Mouse (Mus musculus) midbrain, embryonic 16.5 days (tissue): Measurements from ENCODE around the gene Ttc30b. TPM values are rescaled to one million over a fixed set of nuclear protein-coding genes. Genes with fewer than 3 reads are reported as not detected.
"Not testable (repeated sequence)": the region's sequence is repeated elsewhere in the genome, so short reads cannot be mapped to it uniquely, and the experiment has no call there.

Source experiments
- ATAC-seq: fragments of 200-750 bp; cut with Nextera tagmentation; 2 replicates; pipeline ENCODE4 v1.8.0; 2017; ENCODE audit warnings: moderate TSS enrichment
- H3K27ac ChIP-seq: fragments of 300-500 bp; sonication (generic); 2 replicates; pipeline ENCODE4 v1.5.1; 2014; ENCODE audit warnings: mild to moderate bottlenecking, low read length, mixed read lengths
- H3K27me3 ChIP-seq: fragments of 300-500 bp; sonication (generic); 2 replicates; pipeline ENCODE4 v1.6.1; 2014; ENCODE audit warnings: low read depth, low read length, mixed read lengths; ENCODE audit not compliant: control insufficient read depth, insufficient read depth
- H3K36me3 ChIP-seq: fragments of 300-500 bp; sonication (generic); 2 replicates; pipeline ENCODE4 v1.6.1; 2014; ENCODE audit warnings: mild to moderate bottlenecking, low read length, moderate library complexity, mixed read lengths; ENCODE audit not compliant: control insufficient read depth, insufficient read depth
- H3K4me1 ChIP-seq: fragments of 300-500 bp; sonication (generic); 2 replicates; pipeline ENCODE4 v1.6.1; 2014; ENCODE audit warnings: mild to moderate bottlenecking, low read length, mixed read lengths; ENCODE audit not compliant: control insufficient read depth, insufficient read depth
- H3K4me2 ChIP-seq: fragments of 300-500 bp; sonication (generic); 2 replicates; pipeline ENCODE4 v1.6.1; 2014; ENCODE audit warnings: mild to moderate bottlenecking, low read length, mixed read lengths
- H3K4me3 ChIP-seq: fragments of 300-500 bp; sonication (generic); 2 replicates; pipeline ENCODE4 v1.5.1; 2014; ENCODE audit warnings: low read depth, mild to moderate bottlenecking, low read length, moderate library complexity, mixed read lengths
- H3K9ac ChIP-seq: fragments of 300-500 bp; sonication (generic); 2 replicates; pipeline ENCODE4 v1.6.1; 2014; ENCODE audit warnings: low read depth, low read length, mixed read lengths
- H3K9me3 ChIP-seq: fragments of 300-500 bp; sonication (generic); replicated peaks from 2 replicates; pipeline ENCODE4 v1.6.1; 2014; ENCODE audit warnings: mild to moderate bottlenecking, low read length, mixed read lengths; ENCODE audit not compliant: control insufficient read depth, poor library complexity, severe bottlenecking
- WGBS: fragments of 180-500 bp; shearing (Covaris S2); extraction: QIAGEN DNeasy Blood & Tissue Kit; methylation state at CpG from one replicate; pipeline ENCODE4 v1.1.7; 2014; 5-methylcytosine and 5-hydroxymethylcytosine counted together
- polyA plus RNA-seq: library from polyadenylated mRNA; unstranded; fragments of >200 nt; fragmentation: Nextera tagmentation; extraction: Ambion mirVana; gene quantifications from 2 replicates; pipeline ENCODE4 v1.2.1, GENCODE M21; 2015

The Ttc30b gene
- polyA plus RNA-seq, 1 experiment from 2014 or later = 22.7 TPM

GRCm38 (mm10) chr2:75977752-75978368 is 39.5 kb upstream of the Ttc30b start, which contains the start of gene Ttc30a2:
TSS of gene Ttc30a2 (minus strand) at chr2:75978170.
- H3K36me3 ChIP-seq, H3K27me3 ChIP-seq, H3K9ac ChIP-seq, H3K27ac ChIP-seq, H3K4me1 ChIP-seq, H3K9me3 ChIP-seq, H3K4me3 ChIP-seq: not testable (repeated sequence)
- ATAC-seq = 0 out of 2 replicates have a peak, but pooled peaks have one; percentile 31
- H3K4me2 ChIP-seq = 0 out of 2 replicates have a peak within 1 kb of the TSS, but pooled peaks have one; percentile 9
- 23% methylated on average over 19 of the region's 24 CpGs for WGBS

- not testable (repeated sequence) for H3K36me3 ChIP-seq, H3K4me2 ChIP-seq, H3K4me3 ChIP-seq, H3K27me3 ChIP-seq, ATAC-seq, H3K4me1 ChIP-seq, H3K9ac ChIP-seq, H3K27ac ChIP-seq, H3K9me3 ChIP-seq
- WGBS = 85% methylated on average over 2 of the region's 2 CpGs
Observed at GRCm38 (mm10) chr2:75976070-75976469, 37.7 kb upstream of the Ttc30b start.

- no peaks in the 10 kb centered on the region for H3K4me1 ChIP-seq
- no peak overlapping the region for H3K9ac ChIP-seq
- no peaks in the 10 kb centered on the region for H3K36me3 ChIP-seq
- WGBS = 75% methylated on average over 9 of the region's 9 CpGs
- no peaks in the 10 kb centered on the region for H3K9me3 ChIP-seq
- no peaks in the 10 kb centered on the region for H3K27me3 ChIP-seq
- no peak overlapping the region for H3K4me3 ChIP-seq
- H3K27ac ChIP-seq = no peak overlapping the region
- H3K4me2 ChIP-seq = no peak overlapping the region
- no peak for ATAC-seq
Observed at GRCm38 (mm10) chr2:75974131-75974530, 35.7 kb upstream of the Ttc30b start.

- Histone ChIP-seq H3K4me1 (peaks cover 11% of the 10 kb centered on the region), H3K4me3 (no peak overlapping the region), H3K9ac (no peak overlapping the region), H3K4me2 (peak overlapping the region; percentile 49), H3K27ac (no peak overlapping the region), H3K9me3 (no peaks in the 10 kb centered on the region), H3K36me3 (no peaks in the 10 kb centered on the region), H3K27me3 (no peaks in the 10 kb centered on the region)
- WGBS = 26% methylated on average over 5 of the region's 5 CpGs
- peak; percentile 56 for ATAC-seq
Observed at GRCm38 (mm10) chr2:75964972-75965371, 26.6 kb upstream of the Ttc30b start.

- no peaks in the 10 kb centered on the region for H3K9me3 ChIP-seq
- no peak overlapping the region for H3K9ac ChIP-seq
Observed at GRCm38 (mm10) chr2:75964512-75964911, 26.1 kb upstream of the Ttc30b start.

GRCm38 (mm10) chr2:75964051-75964450 is 25.7 kb upstream of the Ttc30b start:
- H3K9ac ChIP-seq = no peak overlapping the region
- no peaks in the 10 kb centered on the region for H3K9me3 ChIP-seq
- H3K4me1 ChIP-seq = peaks cover 20% of the 10 kb centered on the region
- H3K27me3 ChIP-seq = no peaks in the 10 kb centered on the region
- H3K4me2 ChIP-seq = peak overlapping the region; percentile 49; the same call in 1 of the 2 replicates
- 62% methylated on average over 5 of the region's 5 CpGs for WGBS
- ATAC-seq = no peak
- H3K4me3 ChIP-seq = no peak overlapping the region
- no peaks in the 10 kb centered on the region for H3K36me3 ChIP-seq
- no peak overlapping the region for H3K27ac ChIP-seq

More at GRCm38 (mm10) chr2:75964512-75964911, 26.1 kb upstream of the Ttc30b start:
- 16% methylated on average over 14 of the region's 14 CpGs for WGBS
- Histone ChIP-seq H3K4me1 (peaks cover 15% of the 10 kb centered on the region), H3K4me2 (peak overlapping the region; percentile 49), H3K27ac (no peak overlapping the region), H3K4me3 (no peak overlapping the region), H3K36me3 (no peaks in the 10 kb centered on the region), H3K27me3 (no peaks in the 10 kb centered on the region)
- peak; percentile 62; the same call in 1 of the 2 replicates for ATAC-seq

- H3K27me3 ChIP-seq = no peaks in the 10 kb centered on the region
- WGBS = 40% methylated on average over 10 of the region's 10 CpGs
- ATAC-seq = no peak
Observed at GRCm38 (mm10) chr2:75963211-75963840, 24.9 kb upstream of the Ttc30b start.

GRCm38 (mm10) chr2:75960366-75961330 is 22.3 kb upstream of the Ttc30b start:
- peak overlapping the region; percentile 40; the same call in 1 of the 2 replicates for H3K9ac ChIP-seq
- H3K9me3 ChIP-seq = no peaks in the 10 kb centered on the region
- no peak overlapping the region for H3K4me3 ChIP-seq
- peak overlapping the region; percentile 48 for H3K4me2 ChIP-seq
- no peak overlapping the region for H3K27ac ChIP-seq
- 0 out of 2 replicates have a peak, but pooled peaks have one; percentile 32 for ATAC-seq
- 51% methylated on average over 15 of the region's 15 CpGs for WGBS
- peaks cover 21% of the 10 kb centered on the region for H3K4me1 ChIP-seq
- H3K36me3 ChIP-seq = no peaks in the 10 kb centered on the region
- no peaks in the 10 kb centered on the region for H3K27me3 ChIP-seq

More at GRCm38 (mm10) chr2:75963211-75963840, 24.9 kb upstream of the Ttc30b start:
- Histone ChIP-seq H3K4me2 (no peak overlapping the region), H3K36me3 (no peaks in the 10 kb centered on the region), H3K27ac (no peak overlapping the region), H3K4me1 (peaks cover 21% of the 10 kb centered on the region), H3K4me3 (no peak overlapping the region), H3K9ac (no peak overlapping the region), H3K9me3 (no peaks in the 10 kb centered on the region)
